Mouse (Mus musculus): ENCODE measurements at regions not wholly inside any gene's neighbourhood (a gene's known extent, or its start where the extent isn't known, plus 50 kb on each side); places are given as distances from the start of the nearest gene placed in this dataset.

- TF ChIP-seq POLR2A (IDR thresholded peaks at IDR 0.05; ENCODE audit: borderline replicate concordance, extremely low read depth, low read depth, low read length) (no peak), CTCF (IDR thresholded peaks at IDR 0.05; ENCODE audit: insufficient read depth, low read length) (no peak)
These were observed 211.0 kb downstream of the Gm10260 start for GRCm38 (mm10) chr13:97549384-97549783.

All from lung, adult 2 months (tissue).